Mouse (Mus musculus) C2C12 (cell line): ENCODE results near the gene Kif3a. TPM values are rescaled to one million over a fixed set of nuclear protein-coding genes. Genes with fewer than 3 reads are reported as not detected.
A peak's percentile ranks its signal among the peaks of the same experiment; 100 is the strongest.

Experiments
- H3K27me3 ChIP-seq: one replicate; pipeline ENCODE4 v1.6.1; 2011; ENCODE audit not compliant: control insufficient read depth, insufficient read depth, insufficient read length
- H3K36me3 ChIP-seq: one replicate; pipeline ENCODE4 v1.6.1; 2011; ENCODE audit not compliant: control insufficient read depth, insufficient read depth
- H3K4me3 ChIP-seq: one replicate; pipeline ENCODE4 v1.5.1; 2011; ENCODE audit warnings: mild to moderate bottlenecking, control low read depth; ENCODE audit not compliant: poor library complexity, insufficient read depth, severe bottlenecking
- H3K79me2 ChIP-seq: one replicate; pipeline ENCODE4 v1.6.1; 2011; ENCODE audit not compliant: control insufficient read depth, insufficient read depth
- H3K79me3 ChIP-seq: one replicate; pipeline ENCODE4 v1.6.1; 2011; ENCODE audit warnings: low read depth, control low read depth
- H3ac ChIP-seq: one replicate; pipeline ENCODE3; 2011; ENCODE audit warnings: low read depth; ENCODE audit not compliant: control insufficient read depth, insufficient read length
- CEBPB ChIP-seq: IDR thresholded peaks from one replicate; pipeline ENCODE4 v1.6.1; 2011; ENCODE audit warnings: low read depth, mild to moderate bottlenecking, control low read depth, moderate library complexity
- CTCF ChIP-seq: IDR thresholded peaks from one replicate; pipeline ENCODE4 v1.5.1; 2011; ENCODE audit not compliant: control insufficient read depth, insufficient read depth, insufficient read length
- FOSL1 ChIP-seq: IDR thresholded peaks from one replicate; pipeline ENCODE4 v1.8.0; 2011; ENCODE audit warnings: mild to moderate bottlenecking, low read length; ENCODE audit not compliant: poor library complexity, insufficient read depth, severe bottlenecking
- MAX ChIP-seq: IDR thresholded peaks from one replicate; pipeline ENCODE4 v1.6.1; 2011; ENCODE audit warnings: mild to moderate bottlenecking, control low read depth
- MYOD1 ChIP-seq: IDR thresholded peaks from one replicate; pipeline ENCODE4 v1.6.1; 2011; ENCODE audit warnings: low read depth; ENCODE audit not compliant: control insufficient read depth, insufficient read length
- MYOG ChIP-seq: IDR thresholded peaks from one replicate; pipeline ENCODE4 v1.6.1; 2011; ENCODE audit not compliant: control insufficient read depth, insufficient read length; ENCODE audit errors: extremely low read depth
- USF1 ChIP-seq: IDR thresholded peaks from one replicate; pipeline ENCODE4 v1.6.1; 2011; ENCODE audit warnings: low read depth, mild to moderate bottlenecking, control low read depth, moderate library complexity
- polyA plus RNA-seq: library from polyadenylated mRNA; unstranded; fragments of >200 nt; fragmentation: generic; extraction: Trizol; gene quantifications from one replicate; pipeline ENCODE4 v1.2.1, GENCODE M21; 2012; ENCODE audit warnings: missing spikeins

Gene Kif3a
- polyA plus RNA-seq, 1 experiment = 7.9 TPM

GRCm38 (mm10) chr11:53590368-53590768 is 23.2 kb downstream of the Kif3a start:
- Histone ChIP-seq H3K4me3 (no peak overlapping the region), H3K79me3 (no peaks in the 10 kb centered on the region), H3K36me3 (peaks cover 37% of the 10 kb centered on the region), H3K79me2 (no peaks in the 10 kb centered on the region), H3ac (no peak overlapping the region), H3K27me3 (no peaks in the 10 kb centered on the region)
- TF ChIP-seq CTCF = peak; percentile 63
- TF ChIP-seq CEBPB = no peak
- no peak for TF ChIP-seq MYOG
- peak; percentile 84 for TF ChIP-seq MAX

GRCm38 (mm10) chr11:53591116-53591515 is 23.9 kb downstream of the Kif3a start:
- Histone ChIP-seq H3ac (no peak overlapping the region), H3K36me3 (peaks cover 33% of the 10 kb centered on the region), H3K79me3 (no peaks in the 10 kb centered on the region), H3K4me3 (no peak overlapping the region), H3K27me3 (no peaks in the 10 kb centered on the region), H3K79me2 (no peaks in the 10 kb centered on the region)
- TF ChIP-seq MAX (no peak), FOSL1 (no peak), MYOG (no peak), USF1 (no peak), MYOD1 (no peak), CTCF (no peak), CEBPB (no peak)

- TF ChIP-seq CTCF = no peak
- TF ChIP-seq FOSL1 = no peak
- TF ChIP-seq MYOD1 = no peak
- TF ChIP-seq USF1 = no peak
- Histone ChIP-seq H3K79me3 (no peaks in the 10 kb centered on the region), H3ac (no peak overlapping the region), H3K36me3 (peaks cover 14% of the 10 kb centered on the region), H3K79me2 (no peaks in the 10 kb centered on the region), H3K4me3 (no peak overlapping the region), H3K27me3 (no peaks in the 10 kb centered on the region)
Observed at GRCm38 (mm10) chr11:53604983-53605382, 37.8 kb downstream of the Kif3a start.

- no peak for TF ChIP-seq USF1
- TF ChIP-seq FOSL1 = no peak
- no peak for TF ChIP-seq CTCF
- TF ChIP-seq MYOD1 = no peak
- no peak for TF ChIP-seq CEBPB
- TF ChIP-seq MAX = no peak
- TF ChIP-seq MYOG = no peak
- peaks cover 7% of the 10 kb centered on the region for H3K36me3 ChIP-seq
- no peak overlapping the region for H3K4me3 ChIP-seq
- no peaks in the 10 kb centered on the region for H3K27me3 ChIP-seq
- no peaks in the 10 kb centered on the region for H3K79me3 ChIP-seq
- H3K79me2 ChIP-seq = no peaks in the 10 kb centered on the region
- no peak overlapping the region for H3ac ChIP-seq
Observed at GRCm38 (mm10) chr11:53605609-53606008, 38.4 kb downstream of the Kif3a start.

- H3K27me3 ChIP-seq = no peaks in the 10 kb centered on the region
- TF ChIP-seq CEBPB = no peak
- TF ChIP-seq USF1 = no peak
- no peak for TF ChIP-seq MAX
- TF ChIP-seq MYOG = no peak
- TF ChIP-seq MYOD1 = no peak
- no peak for TF ChIP-seq CTCF
- no peak for TF ChIP-seq FOSL1
- H3K36me3 ChIP-seq = no peaks in the 10 kb centered on the region
Observed at GRCm38 (mm10) chr11:53609231-53609630, 42.1 kb downstream of the Kif3a start.

GRCm38 (mm10) chr11:53609672-53610071 is 42.5 kb downstream of the Kif3a start:
- H3K27me3 ChIP-seq = no peaks in the 10 kb centered on the region
- no peak overlapping the region for H3K4me3 ChIP-seq
- H3K36me3 ChIP-seq = no peaks in the 10 kb centered on the region
- no peak overlapping the region for H3ac ChIP-seq
- TF ChIP-seq CTCF (no peak), USF1 (no peak), CEBPB (no peak), MAX (no peak), MYOD1 (no peak), FOSL1 (no peak), MYOG (no peak)
- no peaks in the 10 kb centered on the region for H3K79me2 ChIP-seq
- no peaks in the 10 kb centered on the region for H3K79me3 ChIP-seq

More at GRCm38 (mm10) chr11:53609231-53609630, 42.1 kb downstream of the Kif3a start:
- no peak overlapping the region for H3K4me3 ChIP-seq
- H3ac ChIP-seq = no peak overlapping the region
- H3K79me2 ChIP-seq = no peaks in the 10 kb centered on the region
- H3K79me3 ChIP-seq = no peaks in the 10 kb centered on the region
